Mouse (Mus musculus) G1E (cell line): ENCODE results near the gene Otx1. TPM values are rescaled to one million over a fixed set of nuclear protein-coding genes. Genes with fewer than 3 reads are reported as not detected.

ENCODE experiments used
- ATAC-seq: 2 replicates; pipeline ENCODE4 v1.8.0; 2016; ENCODE audit warnings: mild to moderate bottlenecking; ENCODE audit not compliant: insufficient number of reproducible peaks, poor library complexity, low FRiP score, severe bottlenecking; ENCODE audit errors: extremely low read depth
- DNase-seq: peaks from one replicate; pipeline ENCODE4 v3.0.0; 2012; ENCODE audit warnings: low spot score
- H3K27me3 ChIP-seq: 2 replicates; pipeline ENCODE4 v1.6.1; 2012; ENCODE audit warnings: mild to moderate bottlenecking, low read length, inconsistent platforms; ENCODE audit not compliant: insufficient read depth
- H3K36me3 ChIP-seq: replicated peaks from 2 replicates; pipeline ENCODE3; 2012; ENCODE audit warnings: mild to moderate bottlenecking, inconsistent platforms
- H3K4me1 ChIP-seq: 2 replicates; pipeline ENCODE4 v1.6.1; 2012; ENCODE audit warnings: low read depth, low read length, inconsistent platforms, mixed read lengths; ENCODE audit not compliant: insufficient read depth
- H3K4me3 ChIP-seq: 2 replicates; pipeline ENCODE4 v1.5.1; 2012; ENCODE audit warnings: low read depth, mild to moderate bottlenecking, inconsistent platforms, low read length, moderate library complexity, mixed read lengths
- H3K9me3 ChIP-seq: replicated peaks from 2 replicates; pipeline ENCODE4 v1.6.1; 2012; ENCODE audit warnings: inconsistent platforms
- CTCF ChIP-seq: IDR thresholded peaks from 2 replicates; pipeline ENCODE4 v1.5.1; 2012; ENCODE audit warnings: low read depth, low read length, inconsistent platforms, mixed read lengths
- GATA1 ChIP-seq: IDR thresholded peaks from 2 replicates; pipeline ENCODE4 v1.6.1; 2012; ENCODE audit warnings: borderline replicate concordance, low read length, inconsistent platforms, mixed read lengths
- GATA2 ChIP-seq: IDR thresholded peaks from 2 replicates; pipeline ENCODE4 v1.6.1; 2012; ENCODE audit warnings: low read depth, low read length, inconsistent platforms, borderline replicate concordance
- POLR2AphosphoS5 ChIP-seq: IDR thresholded peaks from 2 replicates; pipeline ENCODE4 v1.6.1; 2012; ENCODE audit warnings: low read depth, low read length, inconsistent platforms; ENCODE audit not compliant: insufficient replicate concordance
- TAL1 ChIP-seq: conservative IDR thresholded peaks from 2 replicates; pipeline ENCODE4 v1.6.1; 2012; ENCODE audit warnings: low read depth, low read length, inconsistent platforms, mixed read lengths
- polyA plus RNA-seq: library from polyadenylated mRNA; stranded (reverse); fragments of >175 nt; gene quantifications from 2 replicates; pipeline ENCODE4 v1.2.3, GENCODE M21; 2012
- total RNA-seq, 2 experiments: library from RNA; stranded (forward) in 1 of 2; stranded (reverse) in 1 of 2; fragments of 200-1000 nt in 1 of 2; fragments of >200 nt in 1 of 2; fragmentation: Nextera tagmentation in 1 of 2; gene quantifications; 2 replicates each; pipeline ENCODE4 v1.2.3; 2014 to 2017

Otx1 gene
- total RNA-seq (2014; fragmentation: Nextera tagmentation): not detected in 2 replicates
- total RNA-seq (2017): 0.06 and 0.11 TPM in 2 replicates
- 0.12 and 0.13 TPM in 2 replicates for polyA plus RNA-seq

- no peak for TF ChIP-seq CTCF
- TF ChIP-seq GATA1: no peak
- no peak for TF ChIP-seq TAL1
- no peak for TF ChIP-seq GATA2
- no peak for TF ChIP-seq POLR2AphosphoS5
- 0 out of 2 replicates have a peak, but pooled peaks cover 4% of the 10 kb centered on the region for H3K9me3 ChIP-seq
- DNase-seq (no peak), ATAC-seq (no peak)
- H3K27me3 ChIP-seq: peaks cover 86% of the 10 kb centered on the region
- peak within 1 kb of the TSS; percentile 67 for H3K4me3 ChIP-seq
- no peaks in the 10 kb centered on the region for H3K36me3 ChIP-seq
- H3K4me1 ChIP-seq: peaks cover 39% of the 10 kb centered on the region
Observed at GRCm38 (mm10) chr11:22002783-22003340, at the start of gene Otx1. TSS of gene Otx1 (minus strand) at chr11:22002897.

GRCm38 (mm10) chr11:22050864-22051263 lies 48.2 kb upstream of the Otx1 start:
- no peak for TF ChIP-seq POLR2AphosphoS5
- TF ChIP-seq GATA1: no peak
- TF ChIP-seq CTCF: no peak
- TF ChIP-seq GATA2: no peak
- no peak for TF ChIP-seq TAL1
- no peaks in the 10 kb centered on the region for H3K9me3 ChIP-seq
- H3K36me3 ChIP-seq: no peaks in the 10 kb centered on the region

GRCm38 (mm10) chr11:22039854-22040426 lies 37.2 kb upstream of the Otx1 start:
- H3K27me3 ChIP-seq: peaks cover 7% of the 10 kb centered on the region
- H3K4me1 ChIP-seq: no peaks in the 10 kb centered on the region
- H3K9me3 ChIP-seq: no peaks in the 10 kb centered on the region
- DNase-seq (no peak), ATAC-seq (no peak)
- TF ChIP-seq CTCF: no peak
- no peak for TF ChIP-seq TAL1
- TF ChIP-seq GATA1: no peak
- H3K36me3 ChIP-seq: no peaks in the 10 kb centered on the region
- no peak overlapping the region for H3K4me3 ChIP-seq

More at GRCm38 (mm10) chr11:22050864-22051263, 48.2 kb upstream of the Otx1 start:
- Histone ChIP-seq H3K27me3 (peaks cover 9% of the 10 kb centered on the region), H3K4me1 (peaks cover 7% of the 10 kb centered on the region; the same call in 1 of the 2 replicates), H3K4me3 (no peak overlapping the region)
- DNase-seq (no peak), ATAC-seq (no peak)

DNA sequence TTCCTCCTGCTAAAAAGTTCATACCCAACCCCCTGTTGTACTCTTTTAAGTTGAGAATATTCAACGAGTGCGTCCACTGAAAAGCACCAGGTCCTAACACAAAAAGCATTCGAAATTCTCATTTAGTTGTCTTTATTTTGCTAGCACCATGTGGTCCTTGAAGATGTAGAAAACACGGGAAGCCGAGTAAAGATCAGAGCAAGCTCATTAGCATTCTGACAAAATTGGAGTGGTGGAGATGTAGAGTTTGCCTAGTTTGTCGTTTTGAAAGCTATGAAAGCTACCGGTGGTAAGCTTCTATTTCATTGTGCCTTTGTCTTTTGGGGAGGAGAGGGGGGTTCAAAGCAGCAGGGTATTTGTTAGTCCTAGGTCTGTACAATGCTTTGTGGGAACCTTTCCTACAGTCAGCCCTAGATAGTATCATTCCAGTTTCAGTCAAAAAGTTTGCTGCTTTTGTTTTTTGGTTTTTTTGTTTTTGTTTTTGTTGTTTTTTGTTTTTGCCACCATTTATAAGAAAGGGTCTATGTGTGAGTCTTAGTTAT lies 31.9 kb upstream of the Otx1 start:
- Histone ChIP-seq H3K4me1 (no peaks in the 10 kb centered on the region), H3K9me3 (no peaks in the 10 kb centered on the region), H3K4me3 (no peak overlapping the region), H3K27me3 (peaks cover 3% of the 10 kb centered on the region; the same call in 1 of the 2 replicates), H3K36me3 (no peaks in the 10 kb centered on the region)
- TF ChIP-seq TAL1: no peak
- TF ChIP-seq CTCF: no peak
- no peak for TF ChIP-seq GATA2
- TF ChIP-seq POLR2AphosphoS5: no peak
- TF ChIP-seq GATA1: no peak
- no peak for DNase-seq
- no peak for ATAC-seq

- no peak for DNase-seq
- TF ChIP-seq GATA1: no peak
- Histone ChIP-seq H3K4me3 (no peak overlapping the region), H3K9me3 (no peaks in the 10 kb centered on the region), H3K27me3 (peaks cover 3% of the 10 kb centered on the region; the same call in 1 of the 2 replicates), H3K36me3 (no peaks in the 10 kb centered on the region), H3K4me1 (no peaks in the 10 kb centered on the region)
- no peak for ATAC-seq
Observed at GRCm38 (mm10) chr11:22033582-22033981, 30.9 kb upstream of the Otx1 start.

- no peaks in the 10 kb centered on the region for H3K9me3 ChIP-seq
- DNase-seq (no peak), ATAC-seq (no peak)
- peaks cover 2% of the 10 kb centered on the region; the same call in 1 of the 2 replicates for H3K27me3 ChIP-seq
- H3K4me3 ChIP-seq: no peak overlapping the region
- no peaks in the 10 kb centered on the region for H3K4me1 ChIP-seq
- no peaks in the 10 kb centered on the region for H3K36me3 ChIP-seq
- no peak for TF ChIP-seq GATA2
- no peak for TF ChIP-seq POLR2AphosphoS5
- TF ChIP-seq TAL1: no peak
- TF ChIP-seq CTCF: no peak
- TF ChIP-seq GATA1: no peak
Observed at GRCm38 (mm10) chr11:22020602-22021001, 17.9 kb upstream of the Otx1 start.
